Comparison of ENCODE assay signal across 8 mouse cellular contexts in the genomic region with DNA sequence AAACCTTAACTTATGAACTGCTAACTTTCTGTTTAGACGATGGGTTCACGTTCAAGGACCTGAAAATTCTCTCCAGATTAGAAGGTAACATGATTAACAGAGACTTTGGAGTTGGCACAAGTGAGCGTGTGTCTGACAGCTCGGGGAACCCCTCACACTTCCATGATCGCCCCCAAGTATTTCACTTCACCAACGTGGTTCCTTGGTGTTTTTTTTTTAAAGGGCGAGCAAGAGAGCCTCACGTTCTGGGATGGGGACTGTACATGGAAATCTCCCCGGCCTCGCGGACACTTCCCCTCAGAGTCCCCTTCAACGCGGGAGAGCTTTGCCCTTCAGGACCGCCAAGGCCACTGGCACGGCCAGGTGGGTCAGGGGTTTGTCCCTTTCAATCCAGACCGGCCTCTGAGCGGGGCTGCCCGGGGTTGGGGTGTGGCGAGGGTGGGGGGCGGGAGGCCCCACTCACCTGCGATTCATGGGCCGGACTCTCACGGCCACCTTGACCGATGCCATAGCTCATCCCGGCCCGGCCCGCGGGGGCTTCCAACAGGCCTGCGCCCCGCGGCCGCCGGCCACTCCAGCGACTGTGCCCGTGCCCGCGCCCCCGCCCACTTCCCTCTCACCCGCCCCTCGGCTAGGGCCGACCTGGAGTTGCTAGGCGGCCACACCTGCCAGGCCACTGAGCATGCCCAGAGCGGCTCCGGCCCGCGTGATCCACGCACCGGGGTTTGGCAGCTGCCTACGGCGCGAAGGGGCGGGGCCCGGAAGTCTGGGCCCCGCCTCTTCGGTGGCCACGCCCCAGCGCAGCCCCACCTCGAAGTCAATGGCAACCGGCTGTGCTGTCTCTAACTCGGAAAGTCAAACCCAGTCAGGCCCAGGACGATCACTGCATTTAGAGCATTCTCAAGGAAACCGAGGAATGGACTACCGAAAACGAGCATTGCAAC. TPM values are rescaled to one million over a fixed set of nuclear protein-coding genes. Genes with fewer than 3 reads are reported as not detected.
DNase-seq lines count a peak whose midpoint lies in the region; ATAC-seq and TF ChIP-seq lines count a peak whose summit lies in the region.

A gene (minus strand): TSS at position 670 of the 944 bp plus-strand sequence.

- TF ChIP-seq CTCF in MEL (IDR thresholded peaks at IDR 0.05 in 2 of 3, conservative IDR thresholded peaks at IDR 0.05 in 1 of 3; ENCODE audit: control insufficient read depth in 1 of 3, insufficient read depth in 1 of 3, low read depth in 2 of 3, low read length in 3 of 3, poor library complexity in 1 of 3, severe bottlenecking in 1 of 3): 0 out of 6 replicates have a peak, but pooled peaks of 1 of the 3 experiments have one; percentile 2

- under 1% methylated on average over 63 of the region's 64 CpGs for WGBS in lung, embryonic 16.5 days

- H3K9me3 ChIP-seq in MEL (replicated peaks; ENCODE audit: insufficient read depth, low read length): no peaks in the 10 kb centered on the region
- no peaks in the 10 kb centered on the region for H3K9me3 ChIP-seq in lung, embryonic 16.5 days (ENCODE audit: control insufficient read depth, low read length)

- peak within 1 kb of the TSS; percentile 84 for H3K27ac ChIP-seq in MEL (ENCODE audit: control insufficient read depth, low read depth, low read length)
- H3K27ac ChIP-seq in lung, embryonic 16.5 days (ENCODE audit: low read length): peak within 1 kb of the TSS; percentile 77

- peak; percentile 47 to 61; a peak in 2 of 4 replicates for TF ChIP-seq POLR2A in MEL (IDR thresholded peaks at IDR 0.05; ENCODE audit: control insufficient read depth in 1 of 2, insufficient read depth in 1 of 2, low read depth in 1 of 2, low read length in 2 of 2, poor library complexity in 1 of 2)

- TF ChIP-seq RAD21 in MEL (IDR thresholded peaks at IDR 0.05; ENCODE audit: low read depth, low read length): no peak

- H3K4me1 ChIP-seq in MEL (ENCODE audit: control insufficient read depth in 1 of 2, insufficient read depth in 2 of 2, low read length in 2 of 2): peaks cover 0 to 4% of the 10 kb centered on the region in 2 experiments; a peak in 2 of 4 replicates
- peaks cover 15% of the 10 kb centered on the region; the same call in 1 of the 2 replicates for H3K4me1 ChIP-seq in lung, embryonic 16.5 days (replicated peaks; ENCODE audit: control insufficient read depth, insufficient read depth, low read length)

- H3K79me2 ChIP-seq in MEL (ENCODE audit: control insufficient read depth, insufficient read depth, low read length, poor library complexity): peaks cover 2% of the 10 kb centered on the region; the same call in 1 of the 2 replicates

- H3K36me3 ChIP-seq in MEL (ENCODE audit: control insufficient read depth in 1 of 2, insufficient read depth in 2 of 2, low read length in 2 of 2): peaks cover 0 to 4% of the 10 kb centered on the region in 2 experiments; a peak in 1 of 4 replicates
- no peaks in the 10 kb centered on the region for H3K36me3 ChIP-seq in lung, embryonic 16.5 days (ENCODE audit: control insufficient read depth, insufficient read depth, low read length)

- peak; percentile 63 to 75 for ATAC-seq in hematopoietic stem cell, adult 5-6 weeks (replicated peaks in 1 of 2; ENCODE audit: insufficient read depth in 1 of 2, low FRiP score in 2 of 2, low TSS enrichment in 1 of 2, low read depth in 1 of 2, poor library complexity in 2 of 2, severe bottlenecking in 2 of 2)
- ATAC-seq in lung, embryonic 16.5 days (ENCODE audit: low read depth): peak; percentile 93

- peak within 1 kb of the TSS; percentile 86 for H3K4me2 ChIP-seq in lung, embryonic 16.5 days (ENCODE audit: low read depth, low read length)

- H3K9ac ChIP-seq in MEL (ENCODE audit: control insufficient read depth, low read depth, low read length, poor library complexity, severe bottlenecking): peak within 1 kb of the TSS; percentile 69
- peak within 1 kb of the TSS; percentile 90 for H3K9ac ChIP-seq in lung, embryonic 16.5 days (ENCODE audit: low read length)

- peak in 1 of 2 experiments; percentile 22; a peak in 1 of 4 replicates for TF ChIP-seq EP300 in MEL (IDR thresholded peaks at IDR 0.05; ENCODE audit: low read depth in 1 of 2, low read length in 2 of 2)

- H3K4me3 ChIP-seq in MEL (ENCODE audit: control insufficient read depth in 1 of 2, insufficient read depth in 1 of 2, low read depth in 2 of 2, low read length in 2 of 2): peak within 1 kb of the TSS; percentile 58 to 86
- peak within 1 kb of the TSS; percentile 88 for H3K4me3 ChIP-seq in lung, embryonic 16.5 days (ENCODE audit: low read length)

- no peaks in the 10 kb centered on the region for H3K27me3 ChIP-seq in MEL (ENCODE audit: control insufficient read depth in 1 of 2, insufficient read depth in 2 of 2, low read length in 2 of 2)
- H3K27me3 ChIP-seq in lung, embryonic 16.5 days (ENCODE audit: control insufficient read depth, insufficient read depth, low read depth, low read length): no peaks in the 10 kb centered on the region

- DNase-seq in MEL (ENCODE audit: low read depth, low spot score): peak; percentile 93
- peak; percentile 86 for DNase-seq in cerebellum, adult 8-10 months
- DNase-seq in forelimb bud, embryonic 11.5 days (ENCODE audit: low read depth, low spot score): peak; percentile 93
- DNase-seq in layer of hippocampus, adult 9-10 months (ENCODE audit: low spot score): peak; percentile 67
- peak; percentile 92 for DNase-seq in ovary, postnatal 10 days (ENCODE audit: low spot score)
- peak; percentile 93 to 94 for DNase-seq in thymus, postnatal 10 days (ENCODE audit: low spot score in 2 of 2)

TF ChIP-seq in MEL, 35 proteins besides CTCF, POLR2A, EP300 and RAD21 (continues in another document):
- TF ChIP-seq NRF1 (IDR thresholded peaks at IDR 0.05; ENCODE audit: insufficient read depth, low read depth, low read length, poor library complexity, severe bottlenecking) (peak; percentile 93), MAFK (IDR thresholded peaks at IDR 0.05; ENCODE audit: borderline replicate concordance, low read depth, low read length) (no peak), ZMIZ1 (IDR thresholded peaks at IDR 0.05; ENCODE audit: low read depth, low read length) (peak; percentile 12; the same call in 1 of the 2 replicates), KAT2A (conservative IDR thresholded peaks at IDR 0.05; ENCODE audit: low read depth, low read length) (no peak; the same call in 1 of the 2 replicates), GABPA (IDR thresholded peaks at IDR 0.05; ENCODE audit: low read depth, low read length) (no peak), MYB (IDR thresholded peaks at IDR 0.05; ENCODE audit: low read depth, low read length) (no peak), MXI1 (IDR thresholded peaks at IDR 0.05; ENCODE audit: low read depth, low read length) (peak; percentile 21), USF1 (IDR thresholded peaks at IDR 0.05; ENCODE audit: low read depth, low read length) (peak; percentile 76), RCOR1 (IDR thresholded peaks at IDR 0.05; ENCODE audit: low read depth, low read length) (no peak), ZC3H11A (IDR thresholded peaks at IDR 0.05; ENCODE audit: low read depth, low read length) (no peak), MAZ (IDR thresholded peaks at IDR 0.05; ENCODE audit: low read depth, low read length) (peak; percentile 80; the same call in 1 of the 2 replicates), NELFE (IDR thresholded peaks at IDR 0.05; ENCODE audit: low read depth, low read length) (peak; percentile 35; the same call in 1 of the 2 replicates), ETS1 (IDR thresholded peaks at IDR 0.05; ENCODE audit: low read depth, low read length) (peak; percentile 19; the same call in 1 of the 2 replicates), MYC (IDR thresholded peaks at IDR 0.05; ENCODE audit: low read depth, low read length) (no peak; the same call in none of the 2 replicates), POLR2AphosphoS5 (IDR thresholded peaks at IDR 0.05; ENCODE audit: borderline replicate concordance, low read depth, low read length) (no peak), SIN3A (IDR thresholded peaks at IDR 0.05; ENCODE audit: low read length) (peak; percentile 91), ZKSCAN1 (IDR thresholded peaks at IDR 0.05; ENCODE audit: low read depth, low read length) (no peak), E2F4 (IDR thresholded peaks at IDR 0.05; ENCODE audit: borderline replicate concordance, low read depth, low read length) (no peak), TAL1 (IDR thresholded peaks at IDR 0.05; ENCODE audit: low read length) (no peak), SMC3 (IDR thresholded peaks at IDR 0.05; ENCODE audit: low read depth, low read length) (no peak), MEF2A (IDR thresholded peaks at IDR 0.05; ENCODE audit: extremely low read depth, insufficient replicate concordance, low read depth, low read length, poor library complexity, severe bottlenecking) (no peak), CHD2 (IDR thresholded peaks at IDR 0.05; ENCODE audit: low read length) (no peak), BHLHE40 (IDR thresholded peaks at IDR 0.05; ENCODE audit: borderline replicate concordance, low read depth, low read length) (no peak), POLR2AphosphoS2 (IDR thresholded peaks at IDR 0.05; ENCODE audit: low read length) (no peak), TCF12 (IDR thresholded peaks at IDR 0.05; ENCODE audit: low read depth, low read length) (peak; percentile 66), UBTF (IDR thresholded peaks at IDR 0.05; ENCODE audit: borderline replicate concordance, insufficient read depth, low read depth, low read length) (no peak), USF2 (IDR thresholded peaks at IDR 0.05; ENCODE audit: borderline replicate concordance in 1 of 2, insufficient read depth in 1 of 2, low read depth in 1 of 2, low read length in 2 of 2) (no peak), CHD1 (IDR thresholded peaks at IDR 0.05; ENCODE audit: low read depth, low read length) (no peak), JUND (IDR thresholded peaks at IDR 0.05; ENCODE audit: low read depth, low read length) (no peak), ZNF384 (IDR thresholded peaks at IDR 0.05; ENCODE audit: low read depth, low read length) (peak; percentile 55), HCFC1 (IDR thresholded peaks at IDR 0.05; ENCODE audit: low read depth, low read length) (peak; percentile 79), GATA1 (IDR thresholded peaks at IDR 0.05; ENCODE audit: low read depth, low read length) (no peak), MAX (IDR thresholded peaks at IDR 0.05; ENCODE audit: low read length) (no peak; the same call in 1 of the 2 replicates), TBP (IDR thresholded peaks at IDR 0.05; ENCODE audit: low read depth, low read length) (0 out of 2 replicates have a peak, but pooled peaks have one; percentile 25)

RNA-seq across cellular contexts. Expression of the gene that starts here (rescaled TPM):
- total RNA-seq in MEL (2012; rRNA removed): 10.6 and 10.7 TPM in 2 replicates
- polyA plus RNA-seq in MEL (2012; ENCODE audit: insufficient read depth in 1 of 2, insufficient read length in 2 of 2, low read depth in 1 of 2, low replicate concordance in 2 of 2, missing spikeins in 1 of 2): 10 to 100 TPM; 13.0 to 32.0 TPM
- total RNA-seq in hematopoietic stem cell, adult 5-6 weeks (2017): 34.2 and 35.2 TPM in 2 replicates
- polyA plus RNA-seq in lung, embryonic 16.5 days (2015; fragmentation: Nextera tagmentation; extraction: Ambion mirVana): 10.5 and 11.4 TPM in 2 replicates

Comparison
In these comparisons a context has a peak if more than half of its experiments do, and no peak if none do; other contexts are left out.
1. Peak in every context shown above with its lines: DNase-seq, ATAC-seq, H3K4me3 ChIP-seq and H3K27ac ChIP-seq.